Comparison of ENCODE assay signal across 28 mouse cellular contexts in the genomic region with DNA sequence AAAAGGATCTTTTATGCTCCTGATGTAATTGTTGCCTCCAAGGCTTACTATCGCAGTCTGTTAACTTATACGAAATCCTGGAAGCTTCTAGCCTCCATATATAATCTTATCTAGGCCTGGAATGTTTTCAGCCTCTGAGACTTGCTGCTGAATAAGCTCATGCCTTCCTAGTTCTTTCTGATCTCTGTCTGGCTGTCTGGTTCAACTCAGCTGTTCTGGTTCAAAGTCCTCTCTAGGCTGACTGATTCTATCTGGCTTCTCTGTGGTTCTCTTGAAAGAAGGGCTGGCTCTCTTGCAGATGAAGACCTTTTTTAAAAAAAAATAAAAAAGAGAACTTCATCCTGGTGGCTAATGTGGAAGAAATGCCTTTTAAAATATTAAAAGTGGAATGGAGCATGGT. TPM values are rescaled to one million over a fixed set of nuclear protein-coding genes. Genes with fewer than 3 reads are reported as not detected.
A peak's percentile ranks its signal among the peaks of the same experiment; 100 is the strongest.
DNase-seq lines count a peak whose midpoint lies in the region; ATAC-seq and TF ChIP-seq lines count a peak whose summit lies in the region.
"Had no signal": no experiment of that assay in that cellular context is flagged by ENCODE, and none has a peak within 500 bp of the region (broad histone marks: within the 10 kb centered on the region; RNA-seq: fewer than 3 reads in every experiment).

No protein-coding gene starts in this region.

- no peak overlapping the region for H3K4me3 ChIP-seq in heart, embryonic 12.5 days
- no peak overlapping the region for H3K4me3 ChIP-seq in intestine, embryonic 16.5 days (ENCODE audit: low read length)
- no peak overlapping the region for H3K4me3 ChIP-seq in midbrain, postnatal 0 days (ENCODE audit: low read depth, low read length)
- H3K4me3 ChIP-seq: embryonic facial prominence, embryonic 13.5 days; forebrain, embryonic 10.5 days; gastrocnemius, adult 2 months; limb, embryonic 10.5 days; limb, embryonic 15.5 days; liver, embryonic 15.5 days; midbrain, embryonic 10.5 days; midbrain, embryonic 15.5 days had no signal

- 17% methylated on average over 2 of the region's 2 CpGs for WGBS in heart, embryonic 12.5 days
- 37% methylated on average over 2 of the region's 2 CpGs for WGBS in intestine, embryonic 16.5 days
- 68% methylated on average over 2 of the region's 2 CpGs for WGBS in midbrain, postnatal 0 days

- ATAC-seq in heart, embryonic 12.5 days (ENCODE audit: insufficient number of reproducible peaks, low FRiP score), result no peak
- ATAC-seq in intestine, embryonic 16.5 days, result peak; percentile 78
- ATAC-seq in midbrain, postnatal 0 days (ENCODE audit: low FRiP score), result no peak
- ATAC-seq: forebrain, embryonic 16.5 days; hindbrain, embryonic 16.5 days; midbrain, embryonic 15.5 days had no signal

- H3K4me1 ChIP-seq in heart, embryonic 12.5 days (replicated peaks), result peaks cover 21% of the 10 kb centered on the region
- H3K4me1 ChIP-seq in intestine, embryonic 16.5 days (ENCODE audit: control insufficient read depth, insufficient read depth, low read length), result peaks cover 9% of the 10 kb centered on the region; the same call in 1 of the 2 replicates
- no peaks in the 10 kb centered on the region for H3K4me1 ChIP-seq in midbrain, postnatal 0 days (ENCODE audit: insufficient read depth, low read length)
- H3K4me1 ChIP-seq: midbrain, embryonic 15.5 days had no signal

- H3K9ac ChIP-seq in heart, embryonic 12.5 days, result no peak overlapping the region
- no peak overlapping the region for H3K9ac ChIP-seq in intestine, embryonic 16.5 days (ENCODE audit: low read depth, low read length)
- H3K9ac ChIP-seq in midbrain, postnatal 0 days (replicated peaks; ENCODE audit: low read length, poor library complexity, severe bottlenecking), result no peak overlapping the region
- H3K9ac ChIP-seq: embryonic facial prominence, embryonic 13.5 days; limb, embryonic 15.5 days; liver, embryonic 15.5 days; lung, embryonic 14.5 days; midbrain, embryonic 15.5 days had no signal

- no peaks in the 10 kb centered on the region for H3K9me3 ChIP-seq in heart, embryonic 12.5 days (replicated peaks)
- H3K9me3 ChIP-seq in intestine, embryonic 16.5 days (ENCODE audit: control insufficient read depth, low read length), result no peaks in the 10 kb centered on the region
- H3K9me3 ChIP-seq in midbrain, postnatal 0 days (ENCODE audit: low read length), result no peaks in the 10 kb centered on the region
- H3K9me3 ChIP-seq: embryonic facial prominence, embryonic 13.5 days; forebrain, embryonic 10.5 days; limb, embryonic 10.5 days; limb, embryonic 15.5 days; liver, embryonic 15.5 days; midbrain, embryonic 10.5 days; midbrain, embryonic 15.5 days had no signal

- H3K27ac ChIP-seq in heart, embryonic 12.5 days (ENCODE audit: poor library complexity, severe bottlenecking), result peak overlapping the region; percentile 38; the same call in 1 of the 2 replicates
- peak overlapping the region; percentile 41 for H3K27ac ChIP-seq in intestine, embryonic 16.5 days (ENCODE audit: low read length)
- no peak overlapping the region for H3K27ac ChIP-seq in midbrain, postnatal 0 days (ENCODE audit: low read depth, low read length)
- H3K27ac ChIP-seq: forebrain, embryonic 10.5 days; gastrocnemius, adult 2 months; limb, embryonic 10.5 days; liver, embryonic 15.5 days; midbrain, embryonic 10.5 days; midbrain, embryonic 15.5 days had no signal

- no peak for DNase-seq in heart, postnatal 36 days
- peak; percentile 64 for DNase-seq in kidney, adult 9 months
- DNase-seq in kidney, postnatal 10 days, result no peak
- peak; percentile 16 to 47 for DNase-seq in kidney, postnatal 36 days
- no peak for DNase-seq in midbrain, postnatal 0 days (ENCODE audit: low spot score)
- no peak for DNase-seq in left cerebral cortex, postnatal 14 days (ENCODE audit: low spot score in 2 of 2)
- DNase-seq: adrenal gland, postnatal 14 days; cerebellum, adult 11 months; cerebellum, adult 9-11 months; embryo, embryonic 11 days; gastrocnemius, adult 2 months; layer of hippocampus, postnatal 36 days; lung, embryonic 14.5 days; lung, postnatal 14 days; right cerebral cortex, postnatal 25 days; spleen, adult 18-20 months; thymus, postnatal 14 days had no signal

- H3K27me3 ChIP-seq in heart, embryonic 12.5 days (replicated peaks), result no peaks in the 10 kb centered on the region
- H3K27me3 ChIP-seq in intestine, embryonic 16.5 days (replicated peaks; ENCODE audit: control insufficient read depth, insufficient read depth, low read length), result no peaks in the 10 kb centered on the region
- H3K27me3 ChIP-seq in midbrain, postnatal 0 days (ENCODE audit: insufficient read depth, low read length), result no peaks in the 10 kb centered on the region
- H3K27me3 ChIP-seq: embryonic facial prominence, embryonic 13.5 days; limb, embryonic 15.5 days; liver, embryonic 15.5 days; midbrain, embryonic 15.5 days had no signal

- no peak for TF ChIP-seq CTCF in midbrain, postnatal 0 days (IDR thresholded peaks at IDR 0.05)

- H3K36me3 ChIP-seq in heart, embryonic 12.5 days, result no peaks in the 10 kb centered on the region
- no peaks in the 10 kb centered on the region for H3K36me3 ChIP-seq in intestine, embryonic 16.5 days (ENCODE audit: control insufficient read depth, insufficient read depth, low read length)
- H3K36me3 ChIP-seq in midbrain, postnatal 0 days (ENCODE audit: insufficient read depth, low read length), result no peaks in the 10 kb centered on the region
- H3K36me3 ChIP-seq: embryonic facial prominence, embryonic 13.5 days; forebrain, embryonic 10.5 days; limb, embryonic 10.5 days; limb, embryonic 15.5 days; liver, embryonic 15.5 days; midbrain, embryonic 10.5 days; midbrain, embryonic 15.5 days had no signal

- no peak overlapping the region; the same call in 1 of the 2 replicates for H3K4me2 ChIP-seq in heart, embryonic 12.5 days
- H3K4me2 ChIP-seq in intestine, embryonic 16.5 days (ENCODE audit: low read depth, low read length), result no peak overlapping the region
- H3K4me2 ChIP-seq in midbrain, postnatal 0 days (ENCODE audit: low read depth, low read length, poor library complexity, severe bottlenecking), result no peak overlapping the region
- H3K4me2 ChIP-seq: limb, embryonic 15.5 days; liver, embryonic 15.5 days; lung, embryonic 14.5 days; midbrain, embryonic 15.5 days had no signal

- intact Hi-C loops in heart, postnatal 36 days (cut with DNase I), result no loop called here
- intact Hi-C loops in left cerebral cortex, postnatal 14 days (cut with DNase I), result no loop called here

RNA-seq across cellular contexts. Expression of gene Sinhcaf, which starts 26.6 kb away (rescaled TPM):
- polyA plus RNA-seq in heart, embryonic 12.5 days (2016; fragmentation: Nextera tagmentation; extraction: Ambion mirVana), result 90.9 and 95.6 TPM in 2 replicates
- total RNA-seq in heart, postnatal 36 days (2021), result 1 to 10 TPM; 1.9 to 5.6 TPM
- polyA plus RNA-seq in intestine, embryonic 16.5 days (2015; fragmentation: Nextera tagmentation; extraction: Ambion mirVana), result 76.8 and 88.5 TPM in 2 replicates
- 10.4 and 10.5 TPM in 2 replicates for total RNA-seq in midbrain, postnatal 0 days (2014; rRNA removed)
- polyA plus RNA-seq in midbrain, postnatal 0 days (2015; fragmentation: Nextera tagmentation; extraction: Ambion mirVana), result 7.3 and 9.3 TPM in 2 replicates
- 1 to 10 TPM; 2.3 to 4.3 TPM for total RNA-seq in left cerebral cortex, postnatal 14 days (2021)

Comparison
In these comparisons a context has a peak if more than half of its experiments do, and no peak if none do; other contexts are left out.
1. DNase-seq: peak in kidney, adult 9 months (single experiment) and kidney, postnatal 36 days (2 of 2); none in heart, postnatal 36 days (0 of 2), kidney, postnatal 10 days (single experiment), midbrain, postnatal 0 days (single experiment) and left cerebral cortex, postnatal 14 days (0 of 2).